Mouse (Mus musculus): ENCODE results near the gene Slc38a11. TPM values are rescaled to one million over a fixed set of nuclear protein-coding genes. Genes with fewer than 3 reads are reported as not detected.

The Slc38a11 gene
- not detected in 4 replicates for total RNA-seq (2023; ENCODE audit: inconsistent age)

GRCm38 (mm10) chr2:65363828-65364497 is at the start of gene Slc38a11:
Slc38a11 (minus strand) TSS chr2:65364034.

Other genes with a start within 250 kb of the Slc38a11 start
- 62.4 to 77.5 TPM (median 68.9 TPM) in 4 replicates for gene Cobll1, start 124.6 kb downstream of the Slc38a11 start, total RNA-seq (2023; ENCODE audit: inconsistent age)
- gene Scn3a, start 203.6 kb upstream of the Slc38a11 start, total RNA-seq (2023; ENCODE audit: inconsistent age), result not detected in 4 replicates